Mouse (Mus musculus) megakaryocyte progenitor cell, adult 5-6 weeks (primary cell): ENCODE results near the gene Tnip1. TPM values are rescaled to one million over a fixed set of nuclear protein-coding genes. Genes with fewer than 3 reads are reported as not detected.
"Not testable (repeated sequence)": the region's sequence is repeated elsewhere in the genome, so short reads cannot be mapped to it uniquely, and the experiment has no call there.

Experiments used
- ATAC-seq: replicated peaks from 2 replicates; pipeline ENCODE4 v1.8.0; 2016; ENCODE audit warnings: mild to moderate bottlenecking, moderate TSS enrichment, inconsistent platforms; ENCODE audit not compliant: poor library complexity
- total RNA-seq, 2 experiments: library from RNA; stranded (forward) in 1 of 2; stranded (reverse) in 1 of 2; fragments of 157-497, 149-512 nt in 1 of 2; fragments of 200-1000 nt in 1 of 2; gene quantifications; 2 replicates each; pipeline versions ENCODE4 v1.2.3 to v1.2.4; 2015 to 2017

The Tnip1 gene
- total RNA-seq, 2 experiments from 2014 or later, result 27.6 to 33.8 TPM

DNA sequence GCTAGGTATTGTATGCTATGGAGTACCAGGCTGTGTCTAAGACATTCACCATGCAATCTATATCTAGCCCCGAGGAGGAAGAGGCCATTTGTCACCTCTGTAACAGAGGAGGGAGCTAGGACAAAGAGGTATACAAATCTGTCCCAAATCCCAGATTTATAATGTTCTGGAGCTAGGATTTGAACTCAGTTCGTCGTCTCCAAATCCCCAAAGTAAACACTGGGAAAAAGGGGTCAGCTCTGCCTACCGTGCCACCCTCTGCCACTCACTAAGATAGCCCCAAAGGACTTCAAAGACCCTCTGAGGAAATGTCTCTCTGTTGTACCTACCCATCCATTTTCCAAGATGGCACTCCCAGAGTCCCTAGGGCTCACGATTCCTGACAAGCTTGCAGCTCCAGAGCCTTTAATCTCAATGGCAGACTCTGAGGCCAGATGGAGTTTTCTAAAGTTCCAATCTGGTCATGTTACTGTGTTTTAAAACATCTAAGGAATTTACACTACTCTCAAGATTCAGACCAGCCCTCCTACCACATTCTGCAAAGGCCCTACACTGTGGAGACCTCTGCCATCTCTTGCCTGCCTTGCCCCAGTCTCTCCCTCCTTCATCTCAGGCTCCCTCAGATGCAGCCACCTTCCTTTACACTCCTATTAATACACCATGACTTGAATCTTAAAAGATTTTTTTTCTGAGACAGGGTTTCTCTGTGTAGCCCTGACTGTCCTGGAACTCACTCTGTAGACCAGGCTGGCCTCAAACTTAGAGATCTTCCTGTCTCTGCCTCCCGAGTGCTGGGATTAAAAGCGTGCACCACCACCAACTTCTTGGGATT, 50.8 kb downstream of the Tnip1 start:
- no peak for ATAC-seq

DNA sequence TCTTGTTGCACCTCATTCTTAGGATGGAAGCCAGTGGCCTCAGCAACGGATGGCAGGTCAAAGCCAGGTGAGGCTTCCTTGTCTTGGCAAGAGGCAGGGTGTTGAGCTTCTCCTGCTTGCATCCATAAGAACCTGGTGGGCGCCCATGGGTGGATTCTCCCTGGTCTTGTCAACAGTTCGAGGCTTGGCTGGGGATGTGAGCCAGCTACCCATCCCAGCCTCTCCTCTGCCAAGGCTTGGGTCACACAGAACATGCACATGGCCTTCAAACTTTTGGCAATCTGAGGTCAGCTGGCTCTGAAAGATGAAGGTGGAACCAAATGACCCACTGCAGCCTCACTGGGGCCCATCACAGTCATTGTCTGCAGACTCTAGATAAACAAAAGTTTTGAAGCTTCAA, 51.5 kb downstream of the Tnip1 start:
- ATAC-seq, result no peak

DNA sequence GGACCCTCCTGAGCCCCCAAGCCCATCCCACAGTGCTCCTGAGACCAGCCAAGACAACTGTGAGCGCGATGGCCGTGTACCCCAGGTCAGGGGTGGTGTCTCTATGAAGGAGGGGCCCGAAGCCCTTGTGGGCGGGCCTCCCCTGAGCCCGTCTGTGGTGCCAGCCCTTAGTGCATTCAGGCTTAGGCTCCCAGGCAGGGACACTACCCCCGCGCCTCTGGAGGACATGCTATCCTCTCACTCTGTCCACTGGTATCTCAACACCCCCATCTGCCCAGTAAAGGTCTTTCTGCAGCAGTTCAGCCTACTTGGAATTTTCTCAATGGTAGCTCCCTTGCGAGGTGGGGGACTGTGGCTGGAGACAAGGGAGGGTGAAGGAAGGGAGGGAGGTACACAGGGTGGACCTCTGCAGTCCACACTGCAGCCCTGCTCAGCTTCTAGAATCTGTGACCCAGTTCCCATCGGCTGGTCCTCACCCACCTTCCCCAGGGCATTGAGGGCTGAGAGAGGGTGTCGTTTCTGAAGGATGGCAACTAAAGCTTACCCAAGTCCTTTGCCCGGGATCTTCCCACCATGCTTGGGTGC, 52.5 kb downstream of the Tnip1 start:
- ATAC-seq, result no peak

DNA sequence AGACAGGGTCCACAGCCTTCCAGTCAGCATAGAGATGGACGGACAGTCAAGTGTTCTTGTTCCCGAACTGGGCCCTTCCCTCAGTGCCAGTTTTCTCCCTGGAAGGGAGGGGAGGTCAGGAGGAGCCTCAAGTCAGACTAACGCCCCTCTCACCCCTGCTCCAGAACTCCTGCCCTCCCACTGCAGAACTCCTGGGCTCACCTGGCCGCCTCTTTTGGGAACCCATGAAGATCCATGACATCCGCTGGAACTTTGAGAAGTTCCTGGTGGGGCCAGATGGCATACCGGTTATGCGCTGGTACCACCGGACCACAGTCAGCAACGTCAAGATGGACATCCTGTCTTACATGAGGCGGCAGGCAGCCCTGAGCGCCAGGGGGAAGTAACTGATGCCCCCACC, 53.4 kb downstream of the Tnip1 start:
- no peak for ATAC-seq

DNA sequence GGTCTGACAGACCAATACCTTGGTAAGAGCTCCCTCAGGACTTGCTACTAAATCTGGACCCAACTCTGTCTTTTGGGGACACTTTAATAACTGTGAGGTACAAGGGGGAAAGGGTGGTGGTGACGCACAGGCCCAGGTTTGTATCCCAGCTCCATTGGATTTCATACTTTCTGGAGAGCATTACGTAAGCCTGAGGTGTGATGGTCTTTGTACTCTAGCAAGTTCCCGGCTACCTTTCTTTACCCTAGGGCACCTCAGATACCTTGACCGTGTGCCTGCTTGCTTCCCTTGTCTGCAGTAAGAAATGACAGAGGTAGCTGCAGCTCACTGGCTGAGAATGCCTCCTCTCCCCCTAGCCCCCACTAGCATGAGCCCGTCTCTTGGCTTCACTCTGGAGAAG, 55.5 kb downstream of the Tnip1 start:
- no peak for ATAC-seq

DNA sequence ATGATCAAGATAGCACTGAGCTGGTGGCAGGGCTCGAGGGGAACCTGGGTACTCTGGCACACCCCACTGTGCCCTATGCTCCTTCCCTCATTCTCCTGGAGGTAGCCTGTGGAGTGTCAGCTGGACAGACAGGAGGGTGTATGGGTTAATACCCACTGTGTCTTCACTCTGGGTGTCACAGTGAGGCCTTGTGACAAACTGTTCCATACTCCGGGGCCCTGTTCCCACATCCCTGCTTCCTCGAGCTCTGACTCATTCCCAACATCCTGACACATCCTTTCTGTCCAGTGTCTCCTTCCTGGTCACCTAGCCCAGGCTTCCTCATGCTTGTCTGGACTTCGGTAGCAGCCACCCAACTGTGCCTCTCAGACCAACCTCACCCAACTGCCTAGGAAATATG, 56.3 kb downstream of the Tnip1 start:
- ATAC-seq, result no peak

DNA sequence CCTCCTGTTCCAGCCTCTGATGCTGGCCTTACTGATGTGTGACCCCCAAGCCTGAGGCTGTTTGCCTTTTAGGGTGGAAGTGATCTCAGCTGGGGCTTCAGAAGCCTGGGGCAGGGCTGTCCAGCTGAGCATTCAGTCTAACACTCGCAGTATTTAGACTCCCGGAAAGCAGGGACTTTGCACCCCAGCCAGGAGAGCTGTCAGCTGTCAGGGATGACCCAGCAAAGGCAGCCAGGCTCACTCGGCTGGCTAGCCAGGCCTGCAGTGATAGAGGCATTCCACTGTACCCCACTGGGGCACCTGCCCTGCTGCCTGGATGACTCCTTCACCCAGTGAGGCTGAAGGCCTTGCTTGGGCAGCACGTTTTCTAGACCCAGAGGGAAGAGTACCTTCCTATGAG, 56.8 kb downstream of the Tnip1 start:
- no peak for ATAC-seq

DNA sequence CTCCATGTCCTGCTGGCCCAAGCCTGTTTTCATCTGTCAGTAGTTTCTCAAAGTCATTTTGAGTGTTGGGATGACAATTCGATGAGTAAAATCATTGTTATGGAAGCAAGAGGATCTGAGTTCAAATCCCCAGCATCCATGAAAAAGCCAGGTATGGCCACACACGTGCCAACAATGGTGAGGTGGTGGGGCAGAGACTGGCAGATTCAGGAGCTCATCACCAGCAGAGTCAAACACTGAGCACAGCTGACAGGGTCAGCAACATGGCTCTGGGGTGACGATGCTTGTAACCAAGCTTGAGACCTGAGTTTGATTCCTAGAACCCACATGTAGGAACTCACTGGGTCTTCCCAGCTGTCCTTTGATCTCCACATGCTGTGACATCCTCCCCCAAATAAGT, 57.6 kb downstream of the Tnip1 start:
- no peak for ATAC-seq

DNA sequence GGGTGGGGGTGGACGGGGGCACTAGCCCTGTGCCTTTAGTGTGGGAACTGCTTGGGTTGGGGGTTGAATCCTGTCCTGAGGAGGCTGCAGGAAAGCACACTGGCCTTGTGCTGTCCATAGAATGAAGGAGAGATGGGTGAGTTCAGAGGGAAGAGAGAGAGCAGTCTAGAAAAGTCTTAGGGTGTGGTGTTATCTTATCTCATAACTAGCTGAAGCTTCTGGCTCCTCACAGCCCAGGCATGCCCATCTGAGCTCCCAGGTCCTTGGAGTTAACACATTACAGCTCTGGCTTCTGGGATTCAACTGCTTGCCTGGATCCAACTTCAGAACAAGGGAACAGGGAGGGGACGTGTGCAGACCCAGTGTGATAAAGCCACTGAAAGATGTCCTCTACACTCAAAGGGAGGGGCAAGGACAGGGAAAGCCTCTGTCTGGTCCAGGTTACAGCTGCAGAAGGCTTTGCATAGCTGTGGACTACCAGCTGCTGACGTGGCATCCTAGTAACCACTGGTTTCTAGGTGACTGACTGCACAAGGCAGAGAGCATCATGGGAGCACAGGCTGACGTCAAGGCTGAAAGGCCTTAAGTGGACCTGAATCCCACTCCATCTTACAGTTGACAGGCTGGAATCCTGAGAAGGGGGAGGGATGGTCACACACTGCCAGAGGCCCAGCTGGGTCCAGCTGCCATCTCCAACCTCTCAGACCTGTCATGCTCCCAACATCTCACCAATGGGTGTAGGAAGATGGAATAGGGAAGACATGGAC, 58.6 kb downstream of the Tnip1 start:
- ATAC-seq, result peak; percentile 40; the same call in 1 of the 2 replicates

DNA sequence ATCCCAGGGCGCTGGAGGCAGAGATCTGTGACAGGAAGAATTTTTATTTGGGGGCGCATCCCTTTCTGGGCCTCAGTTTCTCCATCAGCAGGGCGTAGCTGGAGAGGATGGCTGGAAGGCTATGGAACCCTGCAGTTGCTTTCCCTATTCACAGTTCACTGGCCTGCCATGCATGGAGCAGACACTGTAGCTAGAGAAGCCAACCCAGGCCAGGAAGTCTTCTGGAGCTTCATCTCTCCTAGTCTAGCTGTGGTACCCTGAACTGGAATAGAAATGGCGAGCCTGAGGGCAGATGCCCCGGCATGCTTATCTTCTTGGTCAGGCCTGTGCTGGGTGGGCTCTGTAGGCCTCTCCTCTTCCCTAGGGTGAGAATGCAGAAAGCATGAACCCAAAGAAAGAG, 59.4 kb downstream of the Tnip1 start:
- ATAC-seq, result no peak

DNA sequence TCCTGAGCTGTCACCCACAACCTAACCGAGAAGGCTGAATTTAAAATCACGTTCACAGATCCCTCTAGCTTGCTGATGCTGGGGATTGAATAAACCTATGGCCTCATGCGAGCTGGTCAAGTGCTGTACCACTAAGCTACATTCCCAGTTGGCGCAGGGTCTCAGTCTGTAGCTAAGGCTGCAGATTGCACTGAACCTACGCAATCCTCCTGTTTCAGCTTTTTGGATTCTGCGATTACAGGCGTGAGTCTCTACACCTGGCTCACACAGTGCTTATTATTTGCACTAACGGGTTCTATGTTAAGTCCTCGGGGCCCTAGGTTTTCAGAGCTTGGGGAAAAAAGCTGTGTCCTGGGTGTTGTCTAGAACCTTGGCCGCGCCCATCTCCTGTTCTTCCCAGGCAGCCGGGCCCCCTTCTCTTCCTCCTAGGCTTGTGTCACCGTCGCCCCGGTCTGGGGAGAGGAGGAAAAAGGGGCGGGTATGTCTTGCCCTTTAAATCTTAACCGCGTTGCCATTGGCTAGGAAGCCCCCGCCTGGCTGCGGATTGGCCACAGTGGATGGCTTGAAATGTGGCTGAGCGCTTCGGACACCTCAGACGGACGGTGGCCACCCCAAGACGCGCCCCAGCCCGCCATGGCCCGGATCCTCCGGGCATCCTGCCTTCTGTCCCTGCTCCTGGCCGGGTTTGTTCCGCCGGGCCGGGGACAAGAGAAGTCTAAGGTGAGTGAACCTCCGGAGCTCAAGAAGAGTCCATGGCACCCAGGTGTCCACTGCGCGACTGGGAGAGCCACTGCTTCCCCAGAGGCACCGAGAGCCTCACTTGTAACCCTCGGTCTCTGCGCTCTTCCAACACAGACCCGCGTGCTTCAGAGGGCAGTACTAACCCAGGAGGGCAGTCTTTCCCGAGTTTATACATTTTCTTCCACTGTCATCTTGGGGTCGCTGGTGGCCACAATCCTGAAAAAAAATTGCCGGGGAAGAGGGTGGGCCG, 60.1 kb downstream of the Tnip1 start, which contains the start of gene Gpx3:
Gpx3 (plus strand) TSS at position 121 of the 991 bp plus-strand sequence.
- peak; percentile 75 for ATAC-seq

DNA sequence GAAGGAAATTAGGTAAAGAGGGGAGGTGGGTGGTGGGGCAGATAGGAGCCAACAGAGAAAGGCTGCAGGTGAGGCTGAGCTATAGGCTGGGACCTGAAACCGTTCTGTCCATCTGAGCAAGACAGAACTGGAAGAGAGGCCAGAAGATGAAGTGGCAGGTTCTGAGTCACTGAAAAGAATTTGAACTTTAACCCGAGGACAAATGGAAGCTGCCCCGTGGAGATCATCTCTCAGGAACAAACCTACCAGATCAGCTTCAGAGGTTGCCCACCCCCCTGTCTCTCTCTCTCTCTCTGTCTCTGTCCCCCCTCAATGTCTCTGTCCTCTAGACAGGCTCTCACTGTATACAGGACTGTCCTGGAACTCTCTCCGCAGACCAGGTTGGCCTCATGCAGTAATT, 63.1 kb downstream of the Tnip1 start:
- no peak for ATAC-seq

DNA sequence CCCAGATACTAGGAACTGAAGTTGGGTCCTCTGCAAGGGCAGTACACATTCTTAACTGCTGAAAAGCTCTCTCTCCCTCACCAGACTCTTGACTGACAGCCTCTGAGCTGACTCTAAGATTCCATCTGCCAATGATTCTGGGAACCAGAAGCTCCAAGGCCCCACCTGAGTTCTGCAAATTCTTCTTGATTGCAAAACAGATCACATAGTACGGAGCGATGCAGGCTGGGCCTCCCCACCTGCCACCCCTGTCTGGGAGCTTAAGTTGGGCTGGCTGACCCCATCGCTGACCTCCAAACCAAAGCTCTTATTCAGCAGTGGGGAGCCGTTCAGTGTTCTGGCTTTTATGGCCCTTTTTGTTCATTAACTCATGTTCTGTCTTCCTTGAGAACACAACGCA, 65.2 kb downstream of the Tnip1 start:
- no peak for ATAC-seq

DNA sequence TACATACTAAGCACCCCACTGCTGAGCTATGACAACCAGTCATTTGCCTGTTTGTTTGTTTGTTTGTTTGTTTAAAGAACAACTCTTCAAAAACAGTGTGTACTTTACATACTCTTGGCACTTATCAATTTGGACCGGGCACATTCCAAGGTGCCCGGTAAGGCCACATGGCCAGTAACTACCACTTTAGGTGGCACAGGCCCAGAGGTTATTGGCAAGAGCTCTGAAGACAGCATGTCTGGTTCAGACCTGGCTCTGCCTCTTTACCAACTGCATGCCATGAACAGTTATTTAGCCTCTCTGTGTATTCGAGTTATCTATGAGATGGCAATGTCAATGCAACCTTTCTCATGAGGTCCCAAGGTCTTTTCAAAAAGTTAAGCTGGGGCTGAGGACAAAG, 66.1 kb downstream of the Tnip1 start:
- ATAC-seq, result not testable (repeated sequence)

DNA sequence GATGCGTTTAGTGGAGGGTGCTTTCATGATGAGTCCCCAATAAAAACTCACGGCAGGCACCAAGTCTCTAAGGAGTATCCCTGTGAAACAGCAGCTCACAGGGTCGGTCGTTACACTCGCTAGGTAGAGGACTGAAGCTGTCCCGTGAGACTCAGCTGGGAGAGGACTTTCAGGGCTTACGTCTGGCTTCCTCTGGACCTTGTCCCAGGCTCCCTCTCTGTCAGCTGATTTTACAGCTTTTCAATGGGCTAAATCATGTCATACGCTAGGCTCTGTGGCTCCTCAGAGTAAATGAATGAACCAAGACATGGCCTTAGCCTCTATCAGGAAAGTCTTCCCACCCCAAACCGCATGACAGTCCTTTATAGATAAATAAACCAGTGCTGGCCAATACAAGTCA, 68.1 kb downstream of the Tnip1 start:
- no peak for ATAC-seq

DNA sequence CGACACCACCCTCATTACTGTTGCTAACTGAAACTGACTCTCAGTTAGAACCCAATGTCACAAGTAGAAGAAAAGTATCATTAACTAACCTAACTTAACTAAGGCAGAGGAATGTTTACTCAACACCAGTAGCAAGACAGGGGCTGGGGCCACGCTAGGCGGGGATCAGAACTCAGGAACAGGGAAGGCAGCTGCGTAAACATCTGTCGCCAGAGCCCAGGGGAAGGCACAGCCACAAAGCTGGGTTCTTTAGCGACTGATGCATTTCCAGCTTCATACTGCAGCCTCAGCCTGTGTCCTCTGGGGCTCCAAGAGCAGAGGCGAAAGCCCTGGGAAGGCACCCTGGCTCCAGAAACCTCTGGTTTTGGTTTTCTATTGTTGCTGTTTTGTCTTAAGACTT, 70.6 kb downstream of the Tnip1 start:
- ATAC-seq, result no peak

DNA sequence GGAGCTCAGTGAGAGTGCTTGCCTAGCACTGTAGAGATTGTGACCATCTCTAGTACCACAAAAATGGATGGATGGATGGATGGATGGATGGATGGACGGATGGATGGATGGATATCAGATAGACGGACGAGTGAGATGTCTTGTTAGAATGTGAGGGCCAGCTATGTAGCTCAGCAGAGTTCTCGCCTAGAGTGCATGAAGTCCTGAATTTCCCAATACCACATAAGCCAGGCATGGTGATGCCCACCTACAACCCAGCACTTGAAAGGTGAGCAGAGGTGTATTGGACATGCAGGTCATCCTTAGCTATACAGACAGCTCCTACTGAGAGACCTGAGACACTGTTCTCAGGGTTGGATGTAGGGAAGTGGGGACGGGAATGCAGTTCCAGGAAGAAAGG, 71.4 kb downstream of the Tnip1 start:
- ATAC-seq, result no peak

DNA sequence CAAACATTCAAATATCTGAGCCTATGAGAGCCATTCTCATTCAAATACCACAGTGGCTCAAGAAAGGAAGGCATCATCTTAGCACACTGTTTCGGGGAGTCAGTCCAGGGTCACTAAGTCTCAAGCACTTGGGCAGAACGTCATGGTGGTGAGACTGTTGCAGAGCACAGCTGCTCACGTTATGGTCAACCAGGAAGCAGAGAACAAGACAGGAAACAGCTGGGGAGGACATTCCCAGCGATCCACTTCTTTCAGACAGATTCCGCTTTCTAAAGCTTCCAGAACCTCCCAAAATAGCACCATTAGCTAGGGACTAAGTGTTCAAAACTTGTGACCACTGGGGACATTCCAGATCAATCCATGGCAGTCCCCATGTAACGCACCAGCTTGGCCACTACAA, 74.8 kb downstream of the Tnip1 start:
- ATAC-seq, result no peak

DNA sequence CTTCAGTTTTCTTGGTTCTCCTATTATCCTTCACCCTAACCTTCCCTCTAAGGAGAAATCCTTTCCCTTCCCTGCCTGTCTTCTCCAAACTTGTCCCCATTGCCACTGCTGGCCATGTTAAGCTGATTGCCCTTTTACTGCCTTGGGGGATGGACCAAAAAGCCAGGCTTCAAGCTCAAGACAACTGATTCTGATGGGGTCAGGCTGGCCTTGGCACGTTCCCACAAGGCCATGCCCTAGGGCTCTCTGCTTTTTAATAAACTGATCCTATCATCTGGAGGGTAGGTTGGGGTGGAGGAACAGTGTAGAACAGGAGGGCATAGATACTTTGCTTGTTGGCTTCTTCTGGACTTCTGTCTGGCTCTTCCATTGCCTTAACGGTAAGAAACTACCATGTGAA, 77.3 kb downstream of the Tnip1 start:
- ATAC-seq, result no peak

DNA sequence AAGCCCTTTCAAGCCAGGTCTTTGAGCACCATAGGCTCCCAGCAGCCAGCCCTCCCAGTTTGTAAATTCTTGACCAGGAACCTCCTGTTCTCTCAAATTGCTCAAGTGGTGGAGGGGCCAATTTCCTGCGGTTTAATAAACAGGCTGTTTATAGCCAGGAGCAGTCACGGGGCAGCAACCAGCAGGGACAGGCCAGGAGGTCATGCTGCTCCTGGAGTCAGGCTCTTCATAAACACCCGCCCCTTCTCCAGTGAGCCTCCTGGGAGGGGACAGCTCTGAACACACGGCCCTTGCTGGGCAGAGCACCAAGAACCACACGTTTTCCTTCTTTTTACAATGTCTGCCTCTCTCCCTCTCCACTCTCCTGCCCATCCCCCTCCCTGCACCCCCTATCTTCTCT, 77.8 kb downstream of the Tnip1 start:
- peak; percentile 82 for ATAC-seq
